Mouse (Mus musculus) c-Kit-positive CD71-positive TER-119-positive erythroid progenitor cells, embryonic 14.5 days (primary cell): ENCODE measurements around the gene Ogfrl1.
"Not testable (repeated sequence)": the region's sequence is repeated elsewhere in the genome, so short reads cannot be mapped to it uniquely, and the experiment has no call there.

Source experiments
- DNase-seq: peaks from one replicate; pipeline ENCODE4 v3.0.0-alpha.2; 2013; ENCODE audit warnings: low spot score

Ogfrl1 gene

DNA sequence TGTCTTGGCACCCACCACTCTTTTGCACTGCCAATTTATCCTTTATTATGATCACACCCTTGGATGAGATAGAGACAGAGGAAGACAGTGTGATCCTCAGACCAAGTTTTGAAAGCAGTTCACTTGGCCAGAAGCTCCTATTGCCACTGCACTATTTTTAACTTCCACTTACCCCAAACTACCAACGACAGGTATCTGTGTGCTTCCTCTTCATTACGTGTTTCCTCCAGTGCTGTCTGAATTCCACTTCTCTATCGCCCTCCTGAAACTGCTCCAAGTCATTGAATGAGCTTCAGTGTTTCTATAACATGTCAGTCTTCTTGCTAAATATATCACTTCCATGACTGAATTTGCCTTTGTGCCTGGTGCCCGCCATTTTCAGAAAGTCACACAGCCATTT, at the start of gene Ogfrl1:
TSS of gene Ogfrl1 (minus strand) at position 150 of the 400 bp plus-strand sequence.
- no peak for DNase-seq

DNA sequence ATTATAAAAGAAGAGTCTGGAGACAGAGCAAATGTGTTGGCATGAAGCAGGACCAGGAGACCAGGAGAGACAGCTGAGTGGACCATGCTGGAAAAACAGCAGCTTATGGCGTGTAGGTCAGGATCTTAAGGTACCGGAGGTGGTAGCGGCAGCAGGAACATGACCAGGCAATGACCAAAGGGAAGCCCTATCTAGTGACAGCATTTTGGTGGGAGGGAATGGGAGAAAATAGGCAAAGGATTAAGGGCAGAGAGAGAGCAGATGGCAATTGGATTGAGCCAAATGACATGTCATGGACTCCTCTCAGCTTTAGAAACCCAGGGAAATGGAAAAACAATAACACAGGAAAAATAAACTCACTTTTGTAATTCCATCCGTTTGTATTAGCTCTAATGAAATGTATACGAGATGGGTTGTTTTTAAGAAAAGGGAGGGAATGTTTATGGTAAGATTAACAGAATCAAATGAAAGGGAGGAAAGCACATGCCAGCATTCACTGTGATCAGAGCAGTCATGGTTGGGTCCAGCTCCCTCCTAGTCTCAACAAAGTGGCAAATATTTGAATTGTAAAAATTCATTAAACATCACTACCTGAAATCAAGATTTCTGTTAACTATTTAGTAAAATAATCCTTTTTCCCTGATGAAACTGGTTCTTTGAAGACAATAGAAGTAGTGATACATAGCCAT, 48.3 kb upstream of the Ogfrl1 start:
- no peak for DNase-seq

DNA sequence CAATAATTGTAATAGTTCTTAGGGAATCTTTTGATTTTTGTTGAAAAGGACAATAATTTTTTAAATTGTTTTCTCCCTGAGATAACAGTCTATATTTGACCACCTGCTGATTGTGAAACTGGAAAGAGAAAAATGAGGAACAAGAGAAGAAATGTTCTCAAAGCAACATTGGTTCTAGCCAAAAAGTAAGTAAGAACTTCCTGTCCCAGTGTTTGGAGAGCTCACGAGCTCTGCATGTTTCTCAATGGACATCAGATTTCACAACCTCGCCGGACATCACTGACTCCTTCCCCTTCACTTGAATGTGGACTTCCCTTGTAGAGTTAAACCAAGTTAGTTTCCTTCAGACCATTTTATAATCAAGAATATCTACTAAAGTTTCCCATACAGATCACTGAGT, 36.0 kb upstream of the Ogfrl1 start:
- no peak for DNase-seq

DNA sequence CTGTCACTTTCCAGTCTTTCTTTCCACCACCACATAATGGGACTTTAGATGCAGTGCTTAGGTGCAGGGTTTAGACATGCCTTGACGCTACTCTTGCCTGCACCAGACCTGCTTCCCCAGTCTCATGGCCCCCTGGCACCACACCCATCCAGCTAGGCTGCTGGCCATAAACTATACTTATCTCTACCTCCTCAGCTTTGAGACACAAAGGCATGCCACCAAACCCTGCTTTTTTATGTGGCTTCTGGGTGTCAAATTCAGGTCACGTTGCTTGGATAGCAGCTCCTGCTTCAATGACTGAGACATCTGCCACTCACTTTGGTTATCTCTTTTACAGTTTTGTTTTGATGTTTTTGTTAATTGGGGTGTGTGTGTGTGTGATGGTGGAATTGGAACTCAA, 28.9 kb upstream of the Ogfrl1 start:
- peak; percentile 55 for DNase-seq

DNA sequence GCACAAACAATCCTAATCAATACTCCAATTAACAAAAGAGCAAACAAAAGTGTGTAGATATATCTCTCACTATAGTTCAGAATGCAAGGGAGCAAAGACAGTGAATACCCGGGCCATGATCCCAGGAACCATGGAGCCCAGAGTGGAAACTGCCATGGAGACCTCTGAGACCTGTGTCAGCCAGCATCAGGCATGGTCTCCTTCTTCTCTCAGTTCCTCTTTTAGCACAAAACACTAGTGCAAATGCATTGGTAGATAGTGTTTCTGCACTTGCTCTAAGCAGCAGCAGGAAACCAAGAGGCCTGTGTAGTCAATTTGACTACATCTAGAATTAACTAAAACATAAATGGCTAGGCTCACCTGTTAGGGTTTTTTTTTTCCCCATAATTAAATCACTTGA, 21.4 kb upstream of the Ogfrl1 start:
- DNase-seq, result no peak

DNA sequence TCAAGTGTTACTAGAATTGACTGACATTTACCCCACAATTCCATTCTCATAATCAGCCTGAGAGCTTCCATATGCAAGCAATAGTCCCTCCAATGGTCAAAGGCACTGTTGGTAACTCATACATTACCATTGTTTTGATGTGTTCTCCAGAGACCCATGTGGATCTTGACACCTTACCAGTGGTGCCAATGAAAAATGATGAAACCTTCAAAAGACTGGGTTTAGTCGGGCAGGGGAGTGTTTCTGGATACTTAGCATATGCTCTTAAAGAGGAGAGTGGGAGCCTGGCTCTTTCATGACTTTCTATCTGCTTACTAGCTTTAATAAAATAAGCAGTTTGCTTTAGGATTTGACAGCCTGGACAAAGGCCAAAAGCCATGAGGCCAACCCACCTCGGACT, 20.5 kb upstream of the Ogfrl1 start:
- DNase-seq, result no peak

DNA sequence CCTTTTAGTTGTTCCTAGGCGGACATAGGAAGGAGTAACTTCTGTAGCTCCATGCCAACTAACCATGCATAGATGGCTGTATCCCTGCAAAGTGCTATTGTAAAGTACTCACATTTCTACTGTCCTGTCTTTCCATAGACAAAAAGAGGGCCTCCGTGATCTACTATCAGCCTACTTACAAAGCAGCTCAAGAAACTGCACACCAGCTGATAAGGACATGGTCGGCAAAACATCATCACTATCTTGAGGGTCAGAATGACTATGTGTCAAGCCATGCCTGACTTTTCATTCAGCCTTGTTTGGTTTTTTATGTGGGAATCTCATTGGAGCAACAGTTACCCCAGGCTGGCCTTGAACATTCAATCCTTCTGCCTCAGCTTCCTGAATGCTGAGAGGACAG, 20.0 kb upstream of the Ogfrl1 start:
- peak; percentile 69 for DNase-seq

DNA sequence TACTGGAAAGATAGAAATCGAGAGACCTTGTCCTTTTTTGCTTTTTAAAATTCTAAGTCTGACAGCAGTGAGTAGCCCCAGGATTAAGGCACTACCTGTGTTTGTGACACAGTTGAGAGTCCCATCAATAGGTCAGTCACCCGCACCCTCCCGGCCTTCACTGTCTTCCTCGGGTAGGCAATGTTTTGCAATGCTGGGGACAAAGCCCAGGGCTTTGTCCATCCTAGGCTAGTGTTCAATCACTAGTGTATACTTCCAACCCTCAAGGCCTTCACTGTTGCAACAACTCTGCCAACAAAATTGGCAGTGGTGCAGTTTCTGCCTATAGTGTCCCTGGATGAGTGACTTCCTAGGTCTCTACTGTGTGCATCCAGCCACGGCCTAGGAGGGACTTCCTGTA, 14.0 kb upstream of the Ogfrl1 start:
- DNase-seq, result no peak

DNA sequence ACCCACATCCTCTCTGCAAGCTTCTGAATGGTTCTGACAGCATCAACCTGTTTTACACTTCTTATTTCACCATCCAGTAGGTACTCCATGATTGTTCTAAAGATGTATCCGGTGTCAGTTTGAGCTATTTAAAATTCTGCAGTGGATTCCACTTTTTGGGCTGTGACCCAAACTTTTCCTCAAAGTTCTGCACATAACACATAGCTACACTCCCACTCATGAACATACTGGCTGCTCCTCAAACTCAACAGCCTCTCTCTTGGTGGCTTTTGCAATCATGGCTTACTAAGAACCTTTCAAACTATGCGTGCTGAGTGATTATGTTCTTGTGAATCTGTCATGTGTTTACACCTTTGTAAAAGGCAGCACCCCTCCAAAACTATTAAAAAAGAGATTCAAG, 12.4 kb upstream of the Ogfrl1 start:
- DNase-seq, result no peak

DNA sequence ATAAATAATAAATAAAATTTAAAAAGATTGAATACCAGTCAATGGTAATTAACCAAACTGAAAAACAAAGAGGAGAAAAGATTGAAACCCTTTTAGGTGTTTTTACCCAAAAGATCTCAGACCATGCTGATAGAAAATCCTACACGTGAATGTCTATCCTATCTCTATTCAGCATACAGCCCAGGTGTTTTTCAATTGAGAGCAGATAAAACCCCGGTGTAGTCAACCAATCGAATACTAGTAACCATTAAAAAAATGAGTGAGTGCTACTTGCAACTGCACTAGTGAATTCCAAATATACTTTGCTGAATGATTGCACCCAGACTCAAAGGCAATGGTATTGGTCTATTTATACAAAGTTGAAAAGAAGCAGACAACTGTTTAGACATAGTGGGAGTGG, 4.8 kb upstream of the Ogfrl1 start:
- no peak for DNase-seq

DNA sequence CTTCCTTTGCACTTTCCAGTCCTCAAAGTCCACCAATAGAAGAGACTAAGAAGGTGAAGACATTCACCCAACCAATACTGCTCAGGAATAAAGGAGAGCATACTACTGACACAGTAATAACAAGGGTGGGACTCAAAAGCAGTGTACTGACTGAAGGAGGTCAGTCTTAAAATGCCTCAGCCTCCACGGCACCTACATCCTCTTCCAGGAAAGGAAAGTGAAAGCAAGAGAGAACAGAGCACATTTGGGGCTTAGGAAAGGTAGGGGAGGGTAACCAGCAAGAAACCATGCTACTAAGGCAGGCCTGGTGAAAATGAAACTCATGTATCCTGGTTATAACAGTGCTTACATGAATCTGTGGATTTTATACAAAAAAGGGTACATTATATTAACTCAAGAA, 2.0 kb upstream of the Ogfrl1 start:
- no peak for DNase-seq

DNA sequence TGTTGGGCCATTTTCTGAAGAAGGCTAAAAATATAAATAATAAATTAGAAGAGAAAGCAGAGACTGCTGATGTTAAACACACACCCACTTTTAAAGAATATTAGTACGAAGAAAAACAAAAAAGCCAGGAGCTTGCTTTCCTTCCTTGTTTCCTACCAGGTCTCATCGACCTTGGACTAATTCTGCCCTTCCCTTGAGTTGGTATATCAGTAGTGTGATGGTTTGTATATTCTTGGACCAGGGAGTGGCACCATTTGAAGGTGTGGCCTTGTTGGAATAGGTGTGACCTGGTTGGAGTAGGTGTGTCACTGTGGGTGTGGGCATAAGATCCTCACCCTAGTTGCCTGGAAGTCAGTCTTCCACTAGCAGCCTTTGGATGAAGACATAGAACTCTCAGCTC, 3.2 kb downstream of the Ogfrl1 start:
- not testable (repeated sequence) for DNase-seq

DNA sequence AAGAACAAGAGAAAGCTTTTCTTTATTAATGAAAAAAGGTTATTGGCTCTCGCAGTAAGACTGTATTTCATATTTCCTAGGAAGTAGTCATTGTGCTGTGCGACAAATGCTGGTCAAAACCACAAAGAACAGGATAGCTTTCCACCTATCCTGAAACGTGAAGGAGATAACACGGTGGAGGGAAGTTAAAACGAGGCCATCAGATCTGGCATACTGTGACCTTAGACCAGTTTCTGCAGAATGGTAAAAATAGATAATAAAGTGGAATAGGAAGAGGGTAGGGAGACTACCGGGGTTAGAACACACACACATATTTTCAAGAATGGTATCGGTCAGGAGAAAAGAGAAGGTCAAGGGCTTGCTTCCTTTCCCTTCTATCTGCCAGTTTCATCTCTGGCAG, 5.8 kb downstream of the Ogfrl1 start:
- no peak for DNase-seq

DNA sequence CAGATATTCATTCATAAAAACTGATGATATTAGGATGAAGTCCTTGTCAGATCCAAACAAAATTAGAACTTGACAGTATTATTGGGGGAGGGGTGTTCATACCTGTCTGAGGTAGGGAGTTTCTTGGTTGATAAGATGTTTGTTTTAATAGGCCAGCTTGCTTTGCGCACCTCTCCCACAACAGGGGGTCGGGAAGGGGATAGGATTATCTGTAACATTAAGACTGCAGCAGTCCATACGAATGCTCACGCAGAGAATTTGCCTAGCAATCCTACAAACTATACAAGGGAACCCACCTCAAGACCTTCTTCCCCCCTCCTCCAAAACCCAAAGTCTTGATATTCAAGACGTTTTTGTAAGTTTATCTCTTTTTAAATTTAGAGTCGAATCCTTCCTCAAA, 13.2 kb downstream of the Ogfrl1 start:
- DNase-seq, result no peak

DNA sequence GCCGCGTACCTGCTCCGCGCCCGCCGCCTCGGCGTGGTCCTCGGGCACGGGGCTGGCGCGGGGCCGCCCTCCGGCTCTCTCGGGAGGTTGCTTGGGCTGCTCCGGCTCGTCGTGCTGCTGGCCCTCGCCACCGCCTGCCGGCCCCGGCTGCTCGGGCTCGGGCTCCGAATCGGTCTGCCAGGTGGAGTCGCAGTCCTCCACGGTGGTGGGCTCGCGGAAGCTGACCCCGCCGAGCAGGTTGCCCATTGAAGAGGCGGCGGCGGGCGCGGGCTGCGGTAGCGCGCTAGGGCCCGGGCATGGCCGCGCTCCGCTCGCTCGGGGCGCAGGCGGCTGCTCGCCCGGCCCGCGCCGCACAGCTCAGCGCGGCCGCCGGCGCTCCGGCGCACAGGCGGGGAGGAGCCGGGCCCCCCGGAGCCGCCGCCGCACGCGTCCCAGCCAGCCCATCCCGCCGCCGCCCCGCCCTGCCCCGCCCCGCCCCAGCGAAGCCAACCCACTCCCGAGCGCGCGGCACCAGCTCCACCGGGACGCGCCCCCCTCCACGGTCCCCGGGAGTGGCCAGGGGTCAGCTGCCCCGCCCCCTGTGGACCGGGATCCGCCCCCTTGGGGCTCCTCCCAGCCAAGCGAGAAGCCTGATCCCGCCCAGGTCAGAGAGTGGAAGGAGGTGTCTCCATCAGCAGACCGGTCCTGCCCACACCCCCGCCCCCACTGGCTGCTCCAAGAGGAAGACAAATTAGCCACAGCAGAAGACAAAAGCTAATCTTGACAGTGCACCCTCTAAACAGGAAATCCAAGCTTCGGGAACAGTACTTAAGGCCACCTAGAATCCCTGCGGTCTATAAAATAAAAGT, 14.5 kb downstream of the Ogfrl1 start:
- DNase-seq, result peak; percentile 94

DNA sequence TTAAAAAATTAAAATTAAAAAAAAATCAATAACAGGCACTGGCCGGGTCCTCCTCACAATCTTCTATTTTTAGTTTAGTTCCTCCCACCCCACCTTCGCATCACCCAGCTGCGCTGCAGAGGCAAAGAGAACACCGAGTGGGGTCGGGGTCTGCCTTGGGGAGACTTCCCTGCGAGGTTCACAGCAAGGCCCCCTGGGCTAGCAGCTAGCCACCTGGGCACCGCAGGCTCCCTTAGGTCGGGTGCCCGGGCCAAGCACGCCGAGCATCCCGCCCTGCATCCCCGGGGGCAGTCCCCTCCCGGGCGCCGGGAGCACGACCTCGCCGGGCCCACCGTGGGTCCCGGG, 15.1 kb downstream of the Ogfrl1 start:
- no peak for DNase-seq

DNA sequence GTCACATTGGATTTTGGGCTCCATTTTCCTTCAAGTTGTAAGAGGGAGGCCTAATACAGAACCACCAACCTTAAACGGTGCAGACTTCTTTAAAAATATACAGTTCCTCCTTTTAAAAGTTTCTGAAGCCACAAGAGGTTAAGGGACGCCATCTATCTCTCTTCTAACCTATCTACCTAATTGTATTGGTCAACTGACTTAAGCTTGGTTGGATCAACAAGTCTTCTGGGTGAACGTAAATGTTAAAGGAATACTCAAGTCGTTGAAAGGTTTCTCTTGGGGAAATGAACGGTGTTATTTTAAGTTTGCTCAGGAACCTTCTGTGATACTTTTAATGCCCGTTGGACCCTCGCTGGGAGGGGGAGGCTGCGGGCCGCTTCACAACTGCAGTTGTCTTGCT, 15.5 kb downstream of the Ogfrl1 start:
- no peak for DNase-seq

DNA sequence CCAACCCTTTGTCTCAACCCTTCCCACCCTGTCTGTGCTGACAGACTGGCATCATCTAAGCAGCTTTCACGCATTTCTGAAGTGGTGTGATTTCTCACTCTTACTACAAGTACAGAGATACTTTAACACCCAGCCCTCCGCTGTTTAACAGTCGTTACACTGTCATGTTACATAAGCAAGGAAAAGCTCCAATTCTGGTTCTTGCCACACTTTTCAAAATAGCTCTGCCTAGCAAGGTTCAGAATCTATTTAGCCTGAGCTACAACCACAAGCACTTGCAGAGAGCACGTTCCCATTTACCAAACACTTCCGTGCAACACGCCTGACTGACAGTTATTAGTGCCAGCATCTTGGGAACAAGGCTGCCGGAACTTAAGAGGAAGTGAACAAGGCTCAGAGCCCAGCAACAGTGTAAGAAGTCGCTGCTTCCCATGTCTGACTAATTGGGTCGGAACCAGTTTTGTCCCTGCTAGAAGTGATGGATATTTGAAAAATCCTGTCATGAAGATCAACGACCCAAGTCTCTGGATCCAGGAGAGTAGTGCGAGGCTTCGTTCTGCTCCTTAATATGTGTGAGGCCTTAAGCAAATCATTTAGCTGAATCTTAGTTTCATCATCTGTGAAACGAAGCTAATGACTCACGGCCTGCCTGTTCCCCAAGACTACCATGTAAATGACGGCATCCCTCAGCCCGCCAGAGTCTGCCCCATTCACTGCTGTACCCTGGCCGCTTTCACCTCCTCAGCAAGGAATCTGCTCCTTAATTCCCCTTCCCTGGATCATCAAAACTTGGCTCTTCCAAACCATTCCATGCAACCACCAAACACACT, 17.4 kb downstream of the Ogfrl1 start:
- no peak for DNase-seq

DNA sequence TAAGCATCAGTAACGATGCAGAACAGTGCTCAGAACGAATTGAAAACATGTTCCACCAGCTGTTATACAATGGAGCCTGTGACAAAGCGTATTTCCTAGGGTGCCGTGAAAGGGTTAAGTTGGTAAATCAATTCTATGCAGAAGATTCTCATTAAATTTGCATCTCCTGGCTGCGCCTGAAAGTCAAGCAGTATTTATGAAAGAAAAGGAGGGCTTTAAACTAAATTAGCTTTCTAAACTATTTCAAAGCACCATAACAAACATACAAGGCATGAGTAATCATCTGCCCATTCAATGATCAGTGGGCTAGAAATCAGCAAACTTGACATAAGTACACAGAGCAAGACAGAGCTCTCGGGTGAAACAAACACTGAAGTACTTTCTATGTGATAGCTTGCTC, 18.3 kb downstream of the Ogfrl1 start:
- no peak for DNase-seq

DNA sequence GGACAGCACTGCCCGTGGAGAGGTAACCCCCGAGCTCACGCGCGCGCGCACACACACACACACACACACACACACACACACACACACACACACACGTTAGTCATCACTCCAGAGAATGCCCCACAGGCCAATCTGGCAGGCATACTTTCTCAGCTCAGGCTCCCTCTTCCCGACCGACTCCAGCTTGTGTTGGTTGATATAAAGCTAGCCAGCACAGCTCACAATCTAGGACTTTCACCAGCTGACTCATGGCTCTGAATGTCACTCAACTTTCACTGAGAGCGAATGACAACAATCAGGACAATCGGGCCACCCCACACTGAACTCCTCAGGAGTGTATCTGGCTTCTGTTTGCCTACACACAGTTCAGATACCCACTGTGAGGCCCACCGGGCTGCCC, 20.0 kb downstream of the Ogfrl1 start:
- DNase-seq, result no peak

DNA sequence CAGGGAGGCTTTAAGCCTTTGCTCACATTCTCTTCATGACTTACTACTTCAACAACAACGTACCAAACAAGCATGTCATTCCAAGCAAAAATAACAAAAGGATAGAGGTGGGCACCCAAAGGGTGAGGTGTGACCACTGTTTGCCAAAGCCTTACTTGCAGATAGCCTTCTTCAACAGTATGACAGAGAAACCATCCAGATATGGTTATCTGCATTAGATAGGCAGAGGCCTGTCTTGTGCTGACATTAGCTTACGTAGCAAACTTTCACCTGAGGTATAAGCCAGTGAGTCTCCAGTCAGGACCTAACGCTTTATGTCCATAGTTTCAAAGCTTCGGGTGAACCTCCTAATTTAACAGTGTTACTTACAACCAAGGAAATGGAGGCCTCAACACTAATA, 23.4 kb downstream of the Ogfrl1 start:
- no peak for DNase-seq

DNA sequence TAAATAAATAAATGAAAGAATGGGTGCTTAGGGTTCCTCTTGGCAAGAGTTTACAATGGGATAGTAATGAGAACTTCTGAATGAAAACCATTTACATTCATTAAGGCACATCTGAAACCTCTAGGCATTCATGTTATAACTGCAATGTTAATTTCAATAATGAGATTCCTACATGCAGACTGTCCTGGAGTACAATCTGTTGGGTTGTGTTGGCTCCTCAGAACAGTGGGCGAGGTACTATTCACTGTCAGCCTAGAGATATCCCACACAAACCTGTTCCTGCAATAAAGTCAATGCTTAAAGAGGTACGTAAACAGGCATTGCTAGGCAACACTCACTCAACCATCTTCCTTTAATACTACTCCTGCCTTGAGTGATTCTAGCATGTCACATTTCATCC, 32.0 kb downstream of the Ogfrl1 start:
- DNase-seq, result no peak

DNA sequence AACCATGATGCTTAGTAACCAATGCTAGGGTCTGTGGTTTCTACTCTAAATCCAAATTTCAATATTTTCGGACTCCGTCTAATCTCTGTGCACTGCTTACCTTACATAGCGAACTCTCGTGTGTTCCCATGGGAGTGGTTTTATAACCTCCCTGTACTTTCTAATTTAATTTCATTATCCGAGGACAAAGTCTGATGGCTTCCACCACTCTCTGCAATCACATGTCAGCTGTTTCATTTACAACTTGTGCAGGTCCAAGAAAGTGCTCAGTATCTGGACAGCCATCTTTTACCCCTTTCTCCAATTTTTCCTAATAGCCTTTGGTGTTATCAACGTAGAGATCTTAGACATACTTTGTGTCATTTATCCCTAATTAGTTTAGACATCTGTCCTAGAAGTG, 44.7 kb downstream of the Ogfrl1 start:
- no peak for DNase-seq
